Mouse (Mus musculus) intestine, postnatal 0 days (tissue): ENCODE data around the gene Wdr86. TPM values are rescaled to one million over a fixed set of nuclear protein-coding genes. Genes with fewer than 3 reads are reported as not detected.

ENCODE experiments used
- ATAC-seq: fragments of 200-750 bp; cut with Nextera tagmentation; 2 replicates; pipeline ENCODE4 v1.8.0; 2017; ENCODE audit warnings: mild to moderate bottlenecking, moderate TSS enrichment, moderate library complexity
- H3K27ac ChIP-seq: fragments of 300-500 bp; sonication (generic); 2 replicates; pipeline ENCODE4 v1.5.1; 2014; ENCODE audit warnings: mild to moderate bottlenecking, low read depth, low read length, moderate library complexity
- H3K27me3 ChIP-seq: fragments of 300-500 bp; sonication (generic); replicated peaks from 2 replicates; pipeline ENCODE4 v1.6.1; 2014; ENCODE audit warnings: low read length, mixed read lengths; ENCODE audit not compliant: control insufficient read depth, insufficient read depth
- H3K36me3 ChIP-seq: fragments of 300-500 bp; sonication (generic); 2 replicates; pipeline ENCODE4 v1.6.1; 2014; ENCODE audit warnings: mild to moderate bottlenecking, moderate library complexity; ENCODE audit not compliant: control insufficient read depth, insufficient read depth
- H3K4me1 ChIP-seq: fragments of 300-500 bp; sonication (generic); replicated peaks from 2 replicates; pipeline ENCODE4 v1.6.1; 2014; ENCODE audit warnings: antibody characterized with exemption, low read length, mixed read lengths; ENCODE audit not compliant: control insufficient read depth, insufficient read depth
- H3K4me2 ChIP-seq: fragments of 300-500 bp; sonication (generic); replicated peaks from 2 replicates; pipeline ENCODE4 v1.6.1; 2014; ENCODE audit warnings: low read depth, mild to moderate bottlenecking, moderate library complexity
- H3K4me3 ChIP-seq: fragments of 300-500 bp; sonication (generic); 2 replicates; pipeline ENCODE4 v1.5.1; 2014; ENCODE audit warnings: low read depth, low read length
- H3K9ac ChIP-seq: fragments of 300-500 bp; sonication (generic); 2 replicates; pipeline ENCODE4 v1.6.1; 2014; ENCODE audit warnings: mild to moderate bottlenecking, low read depth, low read length
- H3K9me3 ChIP-seq: fragments of 300-500 bp; sonication (generic); 2 replicates; pipeline ENCODE4 v1.6.1; 2016; ENCODE audit warnings: mixed run types; ENCODE audit not compliant: control insufficient read depth
- CTCF ChIP-seq: sonication (generic); IDR thresholded peaks from 2 replicates; pipeline ENCODE4 v1.5.1; 2016; ENCODE audit warnings: low read depth, mild to moderate bottlenecking, control low read depth, antibody characterized with exemption, moderate library complexity
- WGBS: fragments of 180-500 bp; shearing (Covaris S2); extraction: QIAGEN DNeasy Blood & Tissue Kit; methylation state at CpG from one replicate; pipeline ENCODE4 v1.1.7; 2014; 5-methylcytosine and 5-hydroxymethylcytosine counted together
- polyA plus RNA-seq: library from polyadenylated mRNA; unstranded; fragments of >200 nt; fragmentation: Nextera tagmentation; extraction: Ambion mirVana; gene quantifications from 2 replicates; pipeline ENCODE4 v1.2.1, GENCODE M21; 2015

The Wdr86 gene
- polyA plus RNA-seq, 1 experiment from 2014 or later: 2.7 TPM

DNA sequence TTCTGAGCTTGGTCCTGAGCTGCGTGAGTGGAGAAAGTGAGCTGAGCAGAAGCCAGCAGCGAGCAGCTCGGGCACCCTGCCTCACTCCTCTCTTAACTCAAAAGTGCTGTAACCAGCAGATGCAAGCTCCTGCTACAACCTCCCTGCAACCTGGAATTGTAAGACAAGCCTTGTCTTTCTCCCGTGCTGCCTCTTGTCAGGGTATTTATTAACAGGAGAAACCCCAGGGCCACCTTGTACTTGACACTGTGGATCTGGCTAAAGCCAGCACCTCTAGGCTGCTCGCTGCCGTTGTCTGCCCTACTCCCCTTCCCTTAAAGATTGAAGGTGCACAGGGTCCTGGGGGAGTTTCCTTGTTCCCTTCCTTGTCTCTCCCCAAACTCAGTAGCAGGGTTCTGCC lies 16.5 kb downstream of the Wdr86 start:
- no peak for TF ChIP-seq CTCF
- H3K27ac ChIP-seq: no peak overlapping the region
- no peak overlapping the region for H3K4me3 ChIP-seq
- peaks cover 27% of the 10 kb centered on the region for H3K36me3 ChIP-seq
- no peaks in the 10 kb centered on the region for H3K4me1 ChIP-seq
- no peak overlapping the region for H3K9ac ChIP-seq
- 71% methylated on average over 6 of the region's 6 CpGs for WGBS
- no peak overlapping the region for H3K4me2 ChIP-seq
- H3K9me3 ChIP-seq: no peaks in the 10 kb centered on the region
- ATAC-seq: no peak
- H3K27me3 ChIP-seq: no peaks in the 10 kb centered on the region

DNA sequence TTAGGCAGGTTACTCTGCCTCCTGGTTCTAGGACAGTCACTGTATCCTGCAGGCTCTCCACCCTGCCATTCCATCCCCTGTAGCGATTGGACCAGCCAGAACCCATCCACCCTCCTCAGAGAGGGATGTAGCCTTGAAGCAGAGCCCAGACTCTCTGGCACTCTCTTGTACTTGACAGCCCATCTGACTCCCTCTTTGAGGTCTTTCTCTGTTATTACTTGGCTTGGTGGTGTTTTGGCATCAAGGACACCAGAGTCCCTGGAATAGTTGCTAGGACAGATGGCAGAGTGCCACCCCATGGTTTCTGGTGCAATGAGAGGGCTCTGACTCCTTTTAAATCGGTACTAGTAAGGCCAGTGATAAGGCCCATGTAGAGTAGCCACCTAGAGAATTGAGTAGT lies 17.3 kb downstream of the Wdr86 start:
- Histone ChIP-seq H3K4me1 (no peaks in the 10 kb centered on the region), H3K36me3 (peaks cover 35% of the 10 kb centered on the region), H3K4me3 (no peak overlapping the region), H3K9me3 (no peaks in the 10 kb centered on the region), H3K27me3 (no peaks in the 10 kb centered on the region), H3K9ac (no peak overlapping the region), H3K4me2 (no peak overlapping the region), H3K27ac (no peak overlapping the region)
- no peak for TF ChIP-seq CTCF
- 67% methylated on average over 2 of the region's 2 CpGs for WGBS
- no peak for ATAC-seq

DNA sequence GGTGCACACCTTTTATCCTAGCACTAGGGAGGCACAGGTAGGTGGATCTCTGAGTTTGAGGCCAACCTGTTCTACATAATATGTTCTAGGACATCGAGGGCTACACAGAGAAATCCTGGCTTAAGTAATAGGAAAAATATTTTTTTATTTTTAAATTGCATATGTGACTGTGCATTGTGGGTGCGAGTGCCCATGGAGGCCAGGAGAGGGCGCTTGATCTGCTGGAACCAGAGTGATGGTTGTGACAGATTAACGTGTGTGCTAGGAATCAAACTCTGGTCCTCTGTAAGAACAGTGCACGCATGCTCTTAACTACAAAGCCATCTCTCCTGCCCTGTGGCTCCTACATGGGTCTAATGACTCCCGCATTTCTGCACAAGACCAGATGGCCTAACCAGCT lies 18.9 kb downstream of the Wdr86 start:
- Histone ChIP-seq H3K36me3 (peaks cover 50% of the 10 kb centered on the region), H3K4me1 (no peaks in the 10 kb centered on the region), H3K4me2 (no peak overlapping the region), H3K9ac (no peak overlapping the region), H3K27me3 (no peaks in the 10 kb centered on the region), H3K4me3 (no peak overlapping the region), H3K27ac (no peak overlapping the region), H3K9me3 (no peaks in the 10 kb centered on the region)
- ATAC-seq: no peak
- peak; percentile 35; the same call in 1 of the 2 replicates for TF ChIP-seq CTCF
- 96% methylated on average over 6 of the region's 6 CpGs for WGBS

DNA sequence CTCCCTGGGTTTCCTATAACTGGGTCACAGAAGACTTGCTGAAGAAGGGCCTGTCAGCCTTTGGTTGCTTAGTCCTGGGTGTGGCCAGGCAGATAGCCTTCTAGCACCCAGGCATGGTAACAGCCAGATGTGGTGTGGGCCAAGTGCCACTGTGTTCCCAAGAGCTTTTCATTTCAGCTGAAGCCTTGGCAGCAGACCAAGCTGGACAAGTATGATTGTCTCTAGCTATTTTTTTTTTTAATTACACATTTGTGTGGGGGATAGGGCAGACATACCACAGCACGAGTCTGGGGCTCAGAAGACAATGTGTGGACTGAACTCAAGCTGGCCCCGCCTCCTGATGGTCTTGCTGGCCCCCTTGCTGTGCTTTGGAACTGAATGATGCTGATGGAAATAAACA lies 20.6 kb downstream of the Wdr86 start:
- no peak overlapping the region for H3K9ac ChIP-seq
- TF ChIP-seq CTCF: no peak
- H3K27ac ChIP-seq: no peak overlapping the region
- no peaks in the 10 kb centered on the region for H3K27me3 ChIP-seq
- no peak overlapping the region for H3K4me3 ChIP-seq
- ATAC-seq: no peak
- H3K36me3 ChIP-seq: peaks cover 67% of the 10 kb centered on the region
- WGBS: 59% methylated on average over 2 of the region's 2 CpGs
- no peaks in the 10 kb centered on the region for H3K9me3 ChIP-seq
- no peaks in the 10 kb centered on the region for H3K4me1 ChIP-seq
- H3K4me2 ChIP-seq: no peak overlapping the region

DNA sequence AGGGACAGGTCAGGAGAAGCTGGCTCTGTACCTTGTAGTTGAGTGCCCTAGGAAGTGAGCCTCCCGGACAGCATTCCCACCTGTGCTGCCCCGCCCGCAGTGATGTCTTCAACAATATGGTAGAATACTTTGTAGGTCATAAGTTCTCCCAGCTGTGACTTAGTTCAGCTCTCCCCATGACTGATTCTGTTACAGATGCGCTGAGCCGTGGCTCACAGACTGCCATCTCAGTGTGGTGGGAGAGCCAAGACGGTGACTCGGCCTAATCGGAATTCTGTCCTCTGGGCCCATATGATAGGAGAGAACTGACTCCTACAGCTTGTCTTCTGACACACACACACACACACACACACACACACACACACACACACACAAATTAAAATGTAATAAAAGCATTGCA lies 25.9 kb downstream of the Wdr86 start:
- no peaks in the 10 kb centered on the region for H3K27me3 ChIP-seq
- no peak overlapping the region for H3K27ac ChIP-seq
- H3K4me2 ChIP-seq: no peak overlapping the region
- peaks cover 94% of the 10 kb centered on the region for H3K36me3 ChIP-seq
- H3K9ac ChIP-seq: no peak overlapping the region
- no peak for TF ChIP-seq CTCF
- no peaks in the 10 kb centered on the region for H3K4me1 ChIP-seq
- no peak overlapping the region for H3K4me3 ChIP-seq
- H3K9me3 ChIP-seq: no peaks in the 10 kb centered on the region
- ATAC-seq: no peak
- WGBS: 93% methylated on average over 8 of the region's 8 CpGs

DNA sequence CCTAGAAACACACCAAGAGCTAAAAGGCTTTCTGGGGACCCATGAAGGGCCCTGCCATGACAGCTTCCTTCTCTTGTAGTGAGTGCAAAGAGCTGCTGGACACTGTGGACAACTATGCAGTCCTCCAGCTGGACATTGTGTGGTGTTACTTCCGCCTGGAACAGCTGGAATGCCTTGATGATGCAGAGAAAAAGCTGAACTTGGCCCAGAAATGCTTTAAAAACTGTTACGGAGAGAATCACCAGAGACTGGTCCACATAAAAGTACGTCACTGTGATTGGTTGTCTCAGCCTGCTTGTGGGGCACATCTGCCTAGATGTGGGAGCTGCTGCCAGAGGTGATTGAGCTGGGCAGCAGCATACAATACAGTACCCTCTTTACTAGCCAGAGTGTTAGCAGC lies 29.3 kb downstream of the Wdr86 start:
- WGBS: 75% methylated on average over 3 of the region's 3 CpGs
- no peak for ATAC-seq
- peaks cover 92% of the 10 kb centered on the region for H3K36me3 ChIP-seq

DNA sequence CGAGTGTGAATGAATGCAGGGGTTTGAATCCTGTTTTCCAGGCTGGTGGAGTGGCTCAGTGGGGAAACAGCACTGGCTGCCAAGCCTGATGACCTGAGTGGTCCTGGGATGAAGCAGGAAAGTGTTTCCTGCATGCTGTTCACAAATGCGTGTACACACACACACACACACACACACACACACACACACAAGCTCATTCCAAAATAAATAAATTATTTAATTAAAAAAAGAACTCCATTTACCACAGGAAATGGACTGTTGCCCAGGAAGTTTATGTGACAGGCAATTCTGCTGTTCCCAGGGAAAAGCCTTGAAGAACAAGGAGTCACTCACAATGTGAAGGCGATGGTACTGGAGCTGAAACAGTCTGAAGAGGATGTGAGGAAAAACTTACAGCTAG lies 33.8 kb downstream of the Wdr86 start:
- no peak overlapping the region for H3K4me3 ChIP-seq
- no peak overlapping the region for H3K9ac ChIP-seq
- no peak for ATAC-seq
- 84% methylated on average over 3 of the region's 3 CpGs for WGBS
- peaks cover 86% of the 10 kb centered on the region for H3K36me3 ChIP-seq
- H3K9me3 ChIP-seq: no peaks in the 10 kb centered on the region
- no peaks in the 10 kb centered on the region for H3K27me3 ChIP-seq
- no peak overlapping the region for H3K27ac ChIP-seq
- no peak overlapping the region for H3K4me2 ChIP-seq
- TF ChIP-seq CTCF: no peak
- H3K4me1 ChIP-seq: no peaks in the 10 kb centered on the region

More for the DNA sequence above, 29.3 kb downstream of the Wdr86 start:
- H3K9ac ChIP-seq: no peak overlapping the region
- no peak overlapping the region for H3K27ac ChIP-seq
- H3K4me3 ChIP-seq: no peak overlapping the region
- no peak overlapping the region for H3K4me2 ChIP-seq
- no peaks in the 10 kb centered on the region for H3K9me3 ChIP-seq
- H3K4me1 ChIP-seq: no peaks in the 10 kb centered on the region
- H3K27me3 ChIP-seq: no peaks in the 10 kb centered on the region
- TF ChIP-seq CTCF: no peak
